Mouse (Mus musculus) right cerebral cortex, adult 2 months (tissue): ENCODE measurements around the gene Nhej1.
A peak's percentile ranks its signal among the peaks of the same experiment; 100 is the strongest.

Source experiments
- DNase-seq, 2 experiments: peaks; one replicate each; pipeline ENCODE4 v3.0.0; 2021 to 2022; ENCODE audit warnings: low spot score in 2 of 2

Nhej1 gene

DNA sequence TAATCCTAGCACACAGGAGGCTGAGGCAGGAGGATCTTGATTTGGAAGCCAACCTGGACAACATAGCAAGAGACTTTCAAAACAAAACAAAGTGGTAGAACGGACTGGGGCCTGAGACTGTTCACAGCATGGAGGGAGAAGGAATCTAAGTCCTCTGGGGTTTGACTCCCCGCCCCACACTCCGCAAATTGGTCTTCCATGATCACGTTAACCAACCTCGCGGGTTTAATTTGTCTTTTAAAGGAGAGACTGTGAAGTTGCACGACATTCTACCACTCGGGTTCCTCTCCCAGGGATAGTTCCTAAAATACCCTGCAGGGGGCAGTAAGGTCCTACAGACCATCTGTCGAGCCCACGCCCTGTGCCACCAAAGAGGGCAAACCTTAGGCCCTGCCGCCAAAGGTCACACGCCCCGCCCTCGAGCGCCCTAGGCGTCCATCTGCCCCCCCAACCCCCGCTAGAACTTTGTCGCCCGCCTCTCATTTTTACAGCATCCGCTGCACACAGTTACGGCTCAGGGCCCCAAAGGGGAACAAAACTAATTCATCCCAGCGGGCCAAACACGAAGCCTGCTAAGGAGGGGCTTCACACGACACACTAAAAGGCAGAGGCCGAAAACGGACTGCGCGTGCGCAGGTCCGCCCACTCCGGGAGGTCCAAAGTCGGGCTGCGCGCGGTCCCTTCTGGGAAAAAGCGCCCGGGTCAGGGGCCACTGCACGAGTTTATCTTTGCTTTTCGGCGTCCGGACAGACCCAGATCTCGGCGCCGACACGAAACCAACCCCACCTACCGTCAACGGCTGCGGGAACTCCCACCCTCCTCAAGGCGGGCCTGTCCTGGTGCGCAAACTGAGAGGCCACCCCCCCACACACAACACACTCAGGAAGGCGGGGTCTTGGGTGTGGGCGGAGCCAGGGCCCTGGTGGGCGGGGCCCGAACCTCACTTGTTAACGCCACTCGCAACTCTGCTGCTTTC lies at the start of gene Nhej1:
Nhej1 (minus strand) TSS at position 855 of the 976 bp plus-strand sequence.
- peak; percentile 84 to 91 for DNase-seq

DNA sequence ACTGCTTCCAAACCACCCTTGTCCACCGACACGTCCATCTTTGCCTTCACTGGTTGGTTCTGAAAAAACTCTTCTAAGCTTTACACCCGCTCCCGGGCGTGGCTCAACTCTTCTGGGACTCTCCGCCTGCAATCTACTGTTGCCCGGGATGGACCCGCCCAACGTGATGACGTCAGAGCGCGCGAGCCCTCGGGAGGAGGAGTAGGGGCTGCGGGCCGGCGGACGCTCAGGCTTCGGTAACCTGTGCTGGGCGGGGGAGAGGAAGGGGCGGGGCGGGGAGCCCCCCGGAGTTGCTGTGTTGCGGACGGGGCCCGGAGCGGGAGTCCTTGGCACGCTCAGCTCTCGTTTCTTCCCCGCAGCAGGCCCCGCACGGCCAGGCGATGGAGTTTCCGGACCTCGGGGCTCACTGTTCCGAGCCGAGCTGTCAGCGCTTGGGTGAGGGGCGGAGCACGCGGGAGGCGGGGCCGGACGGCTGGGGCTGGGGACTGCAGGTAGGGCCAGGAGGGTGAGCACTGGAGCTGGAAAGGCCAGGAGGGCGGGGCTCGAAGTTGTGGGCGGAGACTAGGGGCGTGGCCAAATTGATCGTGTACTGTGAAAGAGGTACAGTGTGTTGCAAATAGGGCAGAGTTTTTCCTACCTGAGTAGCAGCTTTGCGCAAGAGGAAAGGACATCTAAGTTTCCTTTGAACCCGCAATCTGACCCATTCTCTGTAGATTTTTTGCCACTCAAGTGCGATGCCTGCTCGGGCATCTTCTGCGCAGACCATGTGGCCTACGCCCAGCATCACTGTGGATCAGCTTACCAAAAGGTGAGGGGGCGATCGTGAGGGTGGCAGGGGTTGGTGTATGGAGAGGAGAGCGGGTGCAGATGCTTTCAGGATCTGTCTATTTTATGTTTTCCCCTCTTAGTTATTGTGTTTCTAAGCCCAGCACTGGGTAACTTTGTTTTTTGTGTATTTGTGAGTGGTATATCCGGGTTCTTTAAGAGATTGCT lies 43.8 kb upstream of the Nhej1 start, which contains the start of gene Zfand2b:
Zfand2b (plus strand) TSS at position 175 of the 993 bp plus-strand sequence.
- DNase-seq: peak; percentile 95

DNA sequence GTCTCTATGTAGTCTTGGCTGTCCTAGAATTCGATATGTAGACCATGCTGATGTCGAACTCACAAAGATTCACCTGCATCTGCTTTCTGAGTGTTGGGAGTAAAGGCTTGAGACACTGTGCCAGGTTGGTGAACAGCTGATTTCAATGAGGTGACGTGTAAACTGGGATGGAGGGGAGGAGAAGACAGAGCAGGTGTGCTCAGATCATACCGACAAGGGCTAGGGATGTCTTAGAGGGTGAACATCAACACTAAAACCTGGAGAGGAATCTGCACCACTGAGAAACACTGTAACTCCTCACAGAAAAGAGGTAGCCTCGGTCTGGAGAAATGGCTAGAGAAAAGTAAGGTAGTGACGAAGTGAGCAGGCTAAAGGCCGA lies 43.1 kb upstream of the Nhej1 start:
- no peak for DNase-seq

DNA sequence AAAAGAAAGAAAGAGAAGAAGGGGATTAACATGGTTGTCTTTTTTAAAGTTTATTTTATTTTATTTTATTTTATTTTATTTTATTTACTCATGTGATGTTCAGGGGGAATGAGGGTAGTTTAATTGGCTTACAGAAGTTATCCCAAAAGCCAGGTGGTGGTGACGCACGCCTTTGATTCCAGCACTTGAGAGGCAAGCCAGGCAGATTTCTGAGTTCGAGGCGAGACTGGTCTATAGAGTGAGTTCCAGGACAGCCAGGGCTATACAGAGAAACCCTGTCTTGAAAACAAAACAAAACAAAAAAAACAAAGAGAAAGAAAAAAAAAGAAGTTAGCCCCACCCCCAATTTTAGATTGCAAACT lies 35.2 kb upstream of the Nhej1 start:
- DNase-seq: no peak

DNA sequence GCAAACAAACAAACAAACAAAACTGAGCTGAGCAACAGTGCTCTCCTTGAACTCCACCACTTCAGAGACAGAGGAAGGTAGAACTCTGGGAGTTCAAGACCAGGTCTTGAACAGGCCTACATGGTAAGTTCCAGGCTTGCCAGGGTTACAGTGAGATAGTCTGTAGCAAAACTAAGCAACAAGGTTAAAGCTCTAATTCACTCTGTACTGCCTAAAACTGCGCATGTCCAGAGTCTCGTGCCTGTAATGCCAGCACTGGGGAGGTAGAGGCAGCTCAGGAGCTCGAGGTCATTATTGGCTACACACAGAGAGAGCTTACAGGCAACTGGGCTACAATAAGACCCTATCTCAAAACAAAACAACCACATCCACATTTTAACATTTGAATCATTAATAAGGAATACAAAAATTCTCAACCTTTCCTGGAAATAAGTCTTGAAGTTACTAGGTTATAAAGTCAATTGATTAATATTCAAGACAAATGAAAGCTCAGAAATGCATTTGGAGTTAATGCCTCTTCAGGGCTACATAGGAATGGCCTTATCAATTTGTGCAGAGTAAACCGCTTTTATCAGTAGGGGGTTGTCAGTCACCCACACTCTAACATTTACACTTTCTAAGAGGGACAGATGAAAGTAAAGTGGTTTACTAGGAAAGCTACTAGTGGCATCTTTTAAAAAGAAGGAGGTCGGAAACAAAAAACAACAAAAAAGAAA lies 34.7 kb upstream of the Nhej1 start:
- DNase-seq: no peak

DNA sequence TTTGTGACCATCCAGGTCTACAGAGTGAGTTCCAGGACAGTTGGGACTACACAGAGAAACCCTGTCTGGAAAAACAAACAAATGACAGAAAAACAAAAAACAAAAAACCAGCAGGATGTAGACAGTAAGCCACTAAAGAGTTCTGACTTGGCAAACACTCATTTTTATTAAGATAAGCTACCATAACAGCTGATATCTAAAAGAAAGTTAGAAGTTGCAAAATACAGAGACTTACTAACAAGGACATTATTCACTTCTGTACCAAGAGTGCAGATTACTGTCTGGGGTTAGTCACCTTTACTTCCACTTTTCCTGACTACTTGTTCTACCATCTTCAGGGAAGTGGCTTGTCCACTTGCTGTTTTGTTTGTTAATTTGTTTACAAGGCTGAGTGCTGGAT lies 34.0 kb upstream of the Nhej1 start:
- no peak for DNase-seq

DNA sequence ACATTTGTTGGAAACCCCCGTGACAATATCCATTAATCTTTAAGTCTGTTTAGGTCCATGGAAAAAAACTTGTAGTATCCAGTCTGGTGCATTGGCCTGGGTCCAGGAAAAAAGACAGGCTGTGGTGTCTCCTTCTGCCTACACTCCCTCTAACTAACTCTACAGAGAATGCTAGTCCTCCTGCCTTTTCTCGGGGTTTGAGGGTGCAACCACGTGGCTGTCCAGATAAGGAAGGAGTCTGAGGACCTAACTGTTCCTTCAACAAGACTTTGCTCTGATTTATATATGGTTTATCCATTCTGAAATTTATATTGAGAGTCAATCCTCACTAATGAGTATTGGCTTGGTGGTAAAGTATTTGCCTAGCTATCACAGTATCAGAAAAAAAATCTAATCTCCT lies 30.8 kb upstream of the Nhej1 start:
- DNase-seq: no peak

DNA sequence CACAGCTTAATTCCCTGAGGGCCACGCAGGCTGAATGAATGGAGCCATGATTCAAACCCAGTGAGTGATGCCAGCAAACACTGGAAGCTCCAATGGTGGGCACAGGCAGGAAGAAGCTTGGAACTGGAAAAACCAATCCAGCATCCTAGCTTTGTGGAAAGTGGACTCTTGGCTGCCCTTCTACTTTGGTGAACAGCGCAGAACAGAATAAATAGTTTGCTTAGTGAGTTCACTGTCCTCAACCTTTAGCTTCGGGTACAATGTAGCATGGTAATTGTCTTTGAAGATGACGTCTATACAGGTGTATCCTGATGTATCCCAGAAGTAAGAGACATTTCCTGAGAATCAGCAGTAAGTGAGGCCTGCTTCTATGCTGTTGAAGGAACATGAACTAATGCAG lies 23.7 kb upstream of the Nhej1 start:
- no peak for DNase-seq

DNA sequence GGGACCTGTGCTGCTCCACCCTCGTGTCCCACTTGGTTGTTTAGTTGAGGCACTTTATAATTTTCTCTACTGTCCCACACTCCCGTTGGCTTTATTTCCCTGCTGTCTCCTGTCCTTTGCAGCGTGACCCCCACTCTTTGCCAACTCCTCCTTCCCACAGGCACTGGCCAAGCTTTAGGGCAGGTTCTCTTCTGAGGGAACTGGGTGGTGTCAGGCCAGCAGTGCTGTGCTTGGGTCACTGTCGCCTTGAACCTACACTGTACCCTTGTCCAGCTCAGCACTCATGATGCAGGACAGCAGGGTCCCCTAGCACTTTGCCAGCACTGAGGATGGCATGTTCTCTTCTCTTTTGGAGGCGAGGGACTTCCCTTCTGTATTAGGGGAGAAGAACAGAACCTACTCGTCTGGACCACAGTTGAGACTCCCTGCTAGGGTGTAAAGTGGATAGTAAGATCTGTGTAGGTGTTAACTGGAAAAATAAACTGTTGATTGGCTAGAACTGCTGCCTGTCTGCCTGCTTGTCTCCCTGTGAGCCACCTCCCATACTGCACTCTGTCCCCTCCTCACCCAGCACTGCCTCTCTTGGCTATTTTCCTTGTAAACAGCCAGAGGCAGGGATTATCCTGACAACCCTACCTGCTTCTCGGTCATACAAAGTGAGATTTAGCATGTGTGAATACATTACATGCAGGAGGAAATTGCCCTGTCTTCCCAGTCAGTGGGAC lies 22.6 kb upstream of the Nhej1 start:
- no peak for DNase-seq

DNA sequence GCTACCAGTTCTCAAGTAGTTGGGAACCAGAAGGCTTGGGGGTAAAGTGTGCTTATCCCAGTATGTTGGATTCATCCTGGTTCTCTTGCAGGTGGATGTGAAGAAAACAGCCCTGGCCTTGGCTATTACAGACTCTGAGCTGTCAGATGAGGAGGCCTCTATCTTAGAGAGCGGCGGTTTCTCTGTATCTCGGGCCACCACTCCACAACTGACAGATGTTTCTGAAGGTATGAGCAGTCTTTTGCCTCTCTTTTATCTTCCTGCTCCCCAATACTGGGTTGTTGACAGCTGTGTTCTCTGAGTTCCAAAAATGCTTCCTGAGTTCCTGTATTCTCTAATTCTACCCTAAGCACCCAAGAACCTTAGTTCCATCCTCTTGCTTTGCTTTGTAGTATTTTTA lies 20.6 kb upstream of the Nhej1 start:
- DNase-seq: no peak

DNA sequence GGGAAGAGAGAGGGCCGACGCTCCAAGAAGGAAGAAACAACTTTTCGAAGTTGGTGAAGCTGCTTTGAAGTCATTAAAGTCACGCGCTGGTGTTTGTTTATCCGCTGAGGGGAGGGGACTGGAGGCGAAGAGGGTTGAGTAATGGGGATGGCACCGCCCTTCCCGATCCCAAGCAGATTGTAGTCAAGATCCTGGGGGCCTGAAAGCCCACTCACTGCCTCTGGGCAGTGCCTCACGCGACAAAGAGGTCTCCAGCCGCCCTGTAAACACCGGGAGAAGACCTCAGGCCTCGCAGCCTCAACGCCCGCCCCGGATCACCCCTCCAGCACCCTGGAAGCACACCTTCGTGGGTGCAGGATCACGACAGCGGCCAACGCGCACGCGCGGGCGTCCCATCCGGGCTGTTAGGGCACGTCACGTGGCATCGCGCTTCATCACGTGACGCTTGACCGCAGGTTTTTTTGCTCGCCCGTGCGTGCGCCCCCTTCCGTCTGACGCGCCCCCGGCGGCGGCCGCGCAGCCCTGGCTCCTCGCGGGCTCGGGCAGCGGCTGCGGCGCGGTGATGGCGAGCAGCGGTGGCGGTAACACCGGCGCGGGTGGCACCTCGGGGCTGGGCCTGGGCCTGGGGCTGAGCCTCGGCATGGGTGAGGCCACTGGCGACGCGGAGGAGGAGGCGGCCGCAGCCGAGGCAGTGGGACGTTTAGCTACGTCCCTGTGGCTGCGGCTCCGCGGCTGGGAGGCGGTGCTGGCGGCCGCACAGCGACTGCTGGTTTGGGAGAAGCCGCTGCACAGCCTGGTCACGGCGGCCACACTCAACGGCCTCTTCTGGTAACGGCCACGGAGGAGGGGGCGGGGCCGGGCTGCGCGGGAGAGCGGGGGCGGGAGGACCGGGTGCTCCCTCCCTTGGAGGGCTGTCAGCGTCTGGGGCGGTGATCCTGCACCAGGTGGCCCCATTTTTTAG lies 17.6 kb upstream of the Nhej1 start, which contains the start of the genes Cnppd1 and Retreg2:
Cnppd1 (minus strand) TSS at position 411 of the 961 bp plus-strand sequence.
Retreg2 (plus strand) TSS at position 478 of the 961 bp plus-strand sequence.
- DNase-seq: peak; percentile 95 to 97

DNA sequence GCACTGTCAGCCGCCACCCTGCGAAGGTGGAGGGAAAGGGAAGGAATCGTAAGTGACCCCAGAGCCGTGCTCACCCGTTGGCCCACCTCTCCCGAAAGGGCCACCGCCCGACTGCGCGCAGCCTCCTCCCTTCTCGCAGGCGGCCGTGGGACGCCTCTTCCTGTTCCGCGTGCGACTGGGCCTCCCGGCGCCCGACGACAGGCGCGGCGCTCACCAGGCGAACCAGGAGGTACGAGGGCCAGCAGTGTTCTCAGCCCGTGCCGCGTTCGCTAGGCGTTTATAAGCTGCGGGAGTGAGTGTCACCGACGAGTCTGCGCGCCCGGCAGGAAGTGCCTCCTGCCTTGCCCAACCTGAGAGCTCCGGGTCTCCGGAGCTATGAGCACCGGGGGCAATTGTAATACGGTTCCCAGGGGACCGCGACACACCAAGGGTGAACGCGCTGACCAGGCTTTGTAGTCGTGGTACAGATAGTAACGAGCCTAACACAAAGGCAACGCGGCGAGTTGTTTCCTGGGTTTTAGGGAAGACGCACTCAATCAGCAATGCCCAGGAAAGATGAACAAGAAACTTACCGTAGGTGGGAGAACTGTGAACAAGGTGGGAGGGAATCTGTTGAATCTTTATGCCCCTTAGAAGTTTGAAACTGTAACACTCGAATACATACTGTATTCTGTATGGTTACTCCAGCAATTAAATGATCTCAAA lies 16.6 kb upstream of the Nhej1 start:
- DNase-seq: peak; percentile 62

DNA sequence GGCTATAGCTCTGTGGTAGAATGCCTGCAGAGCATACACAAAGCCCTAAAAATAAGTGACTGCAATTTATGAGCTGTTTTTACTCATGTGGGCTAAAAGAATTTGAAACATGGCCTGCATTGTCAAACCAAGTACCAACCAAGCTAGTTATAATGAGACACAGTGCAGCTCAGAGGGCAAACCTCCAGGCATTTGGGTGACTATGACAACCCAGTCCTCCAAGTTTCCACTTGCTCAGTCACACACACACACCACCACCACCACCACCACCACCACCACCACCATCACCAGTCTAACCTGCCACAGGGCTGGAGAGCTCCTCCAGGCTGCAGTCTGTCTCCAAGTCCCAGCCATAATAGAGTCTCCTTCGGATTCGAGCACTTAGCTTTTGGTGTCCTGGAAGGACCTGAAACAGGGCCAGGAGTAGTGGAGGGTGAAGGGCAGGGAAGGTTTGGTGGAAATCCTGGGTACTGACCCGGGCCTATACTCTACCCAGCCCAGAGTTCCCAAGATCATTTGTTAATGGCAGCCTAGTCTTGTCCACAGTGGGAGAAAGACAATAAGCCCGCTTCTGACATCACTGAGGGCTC lies 15.7 kb upstream of the Nhej1 start:
- DNase-seq: no peak

DNA sequence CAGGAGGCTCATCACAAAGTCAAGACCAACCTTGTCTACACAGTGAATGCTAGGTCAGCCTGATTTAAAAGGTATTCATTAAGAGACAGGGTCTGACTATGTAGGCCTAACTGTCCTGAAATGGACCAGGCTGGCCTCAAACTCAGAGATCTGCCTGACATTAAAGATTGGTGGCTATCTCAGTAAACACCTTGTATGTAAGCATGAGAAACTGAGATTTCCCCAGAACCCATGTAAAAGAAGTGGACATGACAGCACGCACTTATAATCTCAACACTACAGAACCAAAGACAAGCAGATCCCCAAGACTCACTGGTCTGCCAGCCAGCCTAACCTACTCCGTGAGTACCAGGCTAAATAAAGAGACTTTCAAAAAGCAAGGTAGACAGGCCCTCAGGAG lies 13.4 kb upstream of the Nhej1 start:
- no peak for DNase-seq

DNA sequence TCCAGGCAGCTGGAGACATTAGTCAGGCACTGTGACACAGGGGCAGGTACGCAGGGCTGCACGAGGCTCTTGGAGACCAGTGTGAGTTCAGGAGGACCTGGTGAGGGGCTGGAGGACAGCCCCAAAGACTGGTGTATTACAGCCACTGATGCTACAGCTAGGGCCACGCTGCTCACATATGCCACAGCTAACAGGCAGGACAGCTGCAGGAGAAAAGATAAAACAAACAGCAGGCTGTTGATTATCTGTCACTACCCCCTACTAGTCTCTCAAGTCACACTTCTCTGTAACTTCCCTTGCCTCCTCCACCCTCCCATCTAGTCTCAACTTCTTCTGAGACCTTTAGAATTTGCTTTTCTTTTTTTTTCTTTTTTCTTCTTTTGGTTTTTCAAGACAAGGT lies 11.7 kb upstream of the Nhej1 start:
- no peak for DNase-seq

DNA sequence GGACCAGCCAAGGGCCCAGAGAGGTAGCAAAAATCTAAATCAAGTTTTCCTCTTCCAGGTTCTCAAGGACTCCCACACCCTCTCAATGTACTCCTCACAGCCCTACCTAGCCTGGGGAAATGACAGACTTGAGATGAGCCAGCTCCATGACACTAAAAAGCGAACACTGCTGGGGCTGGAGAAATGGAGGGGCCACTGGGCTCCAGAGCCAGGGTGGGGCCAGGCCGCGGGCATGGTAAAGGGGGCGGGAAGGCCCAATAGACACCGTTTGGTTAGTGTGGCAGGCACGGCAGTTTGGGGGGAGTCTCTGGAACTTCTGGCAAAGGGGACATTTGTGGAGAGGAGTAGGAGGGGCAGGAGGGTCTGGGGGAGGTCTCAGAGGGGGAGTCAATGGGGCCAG lies 11.3 kb upstream of the Nhej1 start:
- DNase-seq: no peak

DNA sequence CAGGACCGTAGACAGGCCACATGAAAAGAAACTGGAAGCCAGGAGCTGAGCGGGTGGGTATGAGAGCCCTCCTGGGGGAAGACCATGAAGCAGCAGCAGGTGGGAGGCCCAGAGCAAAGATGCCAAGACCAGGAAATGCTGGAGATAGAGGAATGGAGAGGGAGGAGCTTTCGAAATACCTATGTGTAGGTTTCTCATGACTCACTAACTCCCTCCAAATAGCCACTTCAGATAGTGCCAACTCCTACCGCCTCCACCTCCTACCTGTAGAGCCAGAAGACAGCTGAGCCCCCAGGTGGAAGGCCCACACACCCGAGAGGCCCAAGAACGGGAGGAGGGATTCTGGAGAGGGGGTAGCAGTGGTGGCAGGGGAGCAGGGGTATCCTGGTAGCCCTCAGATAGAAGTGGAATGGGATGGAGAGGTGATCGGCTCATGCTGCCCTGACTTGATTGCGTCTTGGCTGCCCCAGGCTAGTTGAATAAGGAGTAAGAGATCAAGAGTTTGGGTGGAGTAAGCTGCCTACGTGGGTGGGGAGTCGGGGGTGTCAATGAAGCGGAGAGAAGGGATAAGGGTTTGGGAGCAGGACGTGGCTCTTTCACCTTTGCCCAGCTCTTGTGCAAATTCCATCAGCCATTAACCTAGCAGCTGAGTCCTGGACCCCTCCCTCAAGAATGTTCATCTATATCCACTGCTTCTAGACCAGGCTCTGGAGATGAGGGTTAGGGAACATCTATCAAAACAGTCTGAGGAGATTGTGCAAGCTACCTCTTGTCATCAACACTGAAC lies 8.6 kb upstream of the Nhej1 start, which contains the start of gene Slc23a3:
Slc23a3 (minus strand) TSS at position 470 of the 787 bp plus-strand sequence.
- DNase-seq: no peak

DNA sequence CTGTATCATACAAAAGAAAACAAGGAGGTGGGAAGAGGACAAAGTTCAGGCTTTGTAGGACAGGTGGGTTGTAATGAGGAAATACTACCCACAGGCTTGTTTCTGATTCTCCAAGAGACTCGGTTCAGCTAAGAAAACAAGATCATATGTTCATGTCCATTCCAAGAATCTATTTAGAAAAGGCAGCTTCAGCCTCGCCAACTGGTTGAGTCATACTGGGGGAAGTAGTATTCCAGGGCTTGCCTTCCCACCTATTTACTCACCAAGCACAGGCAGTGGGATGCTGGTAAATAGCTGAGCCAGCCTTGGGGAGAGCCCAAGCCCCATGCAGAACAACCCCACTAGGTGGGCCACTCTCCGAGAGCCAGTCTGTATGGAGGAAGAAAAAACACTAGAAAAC lies 3.6 kb upstream of the Nhej1 start:
- peak in 1 of 2 experiments; percentile 31 for DNase-seq
